Mouse (Mus musculus) small intestine, adult 2 months (tissue): ENCODE measurements around the gene Slc17a7. TPM values are rescaled to one million over a fixed set of nuclear protein-coding genes. Genes with fewer than 3 reads are reported as not detected.

Experiments
- H3K27ac ChIP-seq: fragments of 200-500 bp; 2 replicates; pipeline ENCODE4 v1.5.1; 2012; ENCODE audit warnings: low read depth, low read length, control low read depth, inconsistent platforms; ENCODE audit not compliant: insufficient read depth
- H3K27me3 ChIP-seq: fragments of 200-500 bp; 2 replicates; pipeline ENCODE4 v1.6.1; 2012; ENCODE audit warnings: mild to moderate bottlenecking, moderate library complexity, low read length, inconsistent platforms; ENCODE audit not compliant: control insufficient read depth, insufficient read depth
- H3K36me3 ChIP-seq: fragments of 200-500 bp; 2 replicates; pipeline ENCODE4 v1.6.1; 2012; ENCODE audit warnings: mild to moderate bottlenecking, low read length, control low read depth, inconsistent platforms; ENCODE audit not compliant: control insufficient read depth, insufficient read depth
- H3K4me1 ChIP-seq: fragments of 200-500 bp; 2 replicates; pipeline ENCODE4 v1.6.1; 2012; ENCODE audit warnings: low read length, inconsistent platforms, mixed read lengths; ENCODE audit not compliant: control insufficient read depth, insufficient read depth, insufficient read length
- H3K4me3 ChIP-seq: fragments of 200-500 bp; 2 replicates; pipeline ENCODE4 v1.5.1; 2012; ENCODE audit warnings: low read depth, mild to moderate bottlenecking, control low read depth, inconsistent platforms, low read length, moderate library complexity
- CTCF ChIP-seq: fragments of 200-500 bp; IDR thresholded peaks from 2 replicates; pipeline ENCODE4 v1.5.1; 2012; ENCODE audit warnings: low read depth, mild to moderate bottlenecking, control low read depth, inconsistent platforms, low read length, moderate library complexity, mixed read lengths; ENCODE audit not compliant: insufficient replicate concordance, insufficient read length; ENCODE audit errors: extremely low read depth
- POLR2A ChIP-seq: fragments of 200-500 bp; IDR thresholded peaks from 2 replicates; pipeline ENCODE4 v1.6.1; 2012; ENCODE audit warnings: low read depth, mild to moderate bottlenecking, control low read depth, inconsistent platforms, low read length, moderate library complexity
- WGBS: fragments of 180-500 bp; shearing (Covaris S2); methylation state at CpG from one replicate; pipeline ENCODE4 v1.1.7; 2018; 5-methylcytosine and 5-hydroxymethylcytosine counted together
- polyA plus RNA-seq: library from polyadenylated mRNA; depleted of rRNA; stranded (reverse); fragments of >200 nt; gene quantifications from 2 replicates; pipeline ENCODE4 v1.2.3, GENCODE M21; 2012

The Slc17a7 gene
- polyA plus RNA-seq, 1 experiment: 0.09 TPM

GRCm38 (mm10) chr7:45182606-45183005 lies 18.9 kb downstream of the Slc17a7 start:
- H3K27ac ChIP-seq: no peak overlapping the region
- WGBS: 20% methylated on average over 11 of the region's 11 CpGs
- peak overlapping the region; percentile 40 for H3K4me3 ChIP-seq
- H3K36me3 ChIP-seq: no peaks in the 10 kb centered on the region
- H3K4me1 ChIP-seq: peaks cover 10% of the 10 kb centered on the region
- TF ChIP-seq CTCF (no peak), POLR2A (no peak)
- peaks cover 42% of the 10 kb centered on the region for H3K27me3 ChIP-seq

GRCm38 (mm10) chr7:45183672-45184071 lies 19.9 kb downstream of the Slc17a7 start:
- no peak overlapping the region for H3K27ac ChIP-seq
- H3K27me3 ChIP-seq: peaks cover 32% of the 10 kb centered on the region
- WGBS: 68% methylated on average over 7 of the region's 7 CpGs
- H3K4me1 ChIP-seq: peaks cover 10% of the 10 kb centered on the region
- H3K4me3 ChIP-seq: no peak overlapping the region
- TF ChIP-seq POLR2A: no peak
- TF ChIP-seq CTCF: no peak
- no peaks in the 10 kb centered on the region for H3K36me3 ChIP-seq

- no peak for TF ChIP-seq CTCF
- TF ChIP-seq POLR2A: no peak
- Histone ChIP-seq H3K27ac (no peak overlapping the region), H3K27me3 (peaks cover 28% of the 10 kb centered on the region), H3K4me1 (peaks cover 10% of the 10 kb centered on the region), H3K36me3 (no peaks in the 10 kb centered on the region), H3K4me3 (no peak overlapping the region)
- 74% methylated on average over 7 of the region's 7 CpGs for WGBS
These were observed 22.2 kb downstream of the Slc17a7 start for GRCm38 (mm10) chr7:45185921-45186320.

GRCm38 (mm10) chr7:45189600-45189999 lies 25.9 kb downstream of the Slc17a7 start:
- TF ChIP-seq POLR2A (no peak), CTCF (no peak)
- no peaks in the 10 kb centered on the region for H3K36me3 ChIP-seq
- peaks cover 13% of the 10 kb centered on the region for H3K27me3 ChIP-seq
- no peaks in the 10 kb centered on the region for H3K4me1 ChIP-seq
- WGBS: 56% methylated on average over 16 of the region's 16 CpGs
- no peak overlapping the region for H3K4me3 ChIP-seq
- no peak overlapping the region for H3K27ac ChIP-seq

DNA sequence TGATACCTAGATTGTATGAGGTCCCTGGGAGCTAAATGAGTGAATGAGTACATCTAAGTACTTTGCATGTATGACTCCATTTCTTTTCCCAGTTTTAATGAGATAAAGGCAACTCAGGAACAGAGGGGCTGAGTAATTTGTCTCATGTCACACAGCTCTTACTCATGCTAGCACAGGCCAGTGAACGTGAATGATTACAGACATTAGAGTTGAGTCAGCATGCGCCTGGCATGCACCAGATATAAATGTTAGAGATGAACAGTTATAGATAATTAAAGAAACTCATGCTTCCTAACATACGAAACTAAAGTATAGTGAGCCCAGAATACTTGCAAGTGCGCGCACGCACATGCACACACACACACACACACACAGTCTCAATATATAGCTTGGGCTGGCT lies 26.4 kb downstream of the Slc17a7 start:
- WGBS: 86% methylated on average over 6 of the region's 6 CpGs
- Histone ChIP-seq H3K4me3 (no peak overlapping the region), H3K36me3 (no peaks in the 10 kb centered on the region), H3K4me1 (no peaks in the 10 kb centered on the region), H3K27me3 (peaks cover 9% of the 10 kb centered on the region), H3K27ac (no peak overlapping the region)
- no peak for TF ChIP-seq CTCF
- no peak for TF ChIP-seq POLR2A

GRCm38 (mm10) chr7:45191161-45191560 lies 27.4 kb downstream of the Slc17a7 start:
- Histone ChIP-seq H3K27me3 (0 out of 2 replicates have a peak, but pooled peaks cover 3% of the 10 kb centered on the region), H3K36me3 (no peaks in the 10 kb centered on the region), H3K27ac (no peak overlapping the region), H3K4me3 (no peak overlapping the region), H3K4me1 (no peaks in the 10 kb centered on the region)
- no peak for TF ChIP-seq POLR2A
- no peak for TF ChIP-seq CTCF
- 56% methylated on average over 2 of the region's 2 CpGs for whole genome bisulfite sequencing

DNA sequence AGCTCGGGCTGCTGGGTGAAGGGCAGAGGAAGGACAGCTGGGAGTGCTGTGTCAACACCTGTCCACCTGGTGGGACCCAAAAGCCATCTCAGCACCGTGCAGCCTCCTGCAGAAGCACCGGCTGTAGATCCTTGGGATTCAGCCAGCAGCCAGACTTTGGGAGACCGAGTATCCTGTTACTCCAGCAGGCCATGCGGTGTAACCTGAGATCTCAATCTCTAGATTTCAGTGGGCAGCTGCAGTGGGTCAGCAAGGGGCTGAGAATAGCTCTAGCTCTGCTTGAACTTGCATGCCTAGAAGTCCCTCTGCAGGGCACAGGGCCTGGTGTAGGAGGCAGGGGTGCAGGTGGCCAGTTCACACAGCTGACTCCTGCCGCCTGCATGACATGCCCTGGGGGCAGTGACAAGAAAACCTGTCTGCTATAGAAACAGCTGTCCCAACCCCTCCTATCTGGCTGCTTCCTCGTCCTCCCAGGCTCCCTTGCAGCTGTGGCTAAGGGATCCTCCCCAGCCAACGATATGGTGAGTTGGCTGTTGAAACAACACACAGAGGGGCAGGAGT lies 28.1 kb downstream of the Slc17a7 start:
- no peaks in the 10 kb centered on the region for H3K36me3 ChIP-seq
- H3K4me1 ChIP-seq: no peaks in the 10 kb centered on the region
- TF ChIP-seq POLR2A (no peak), CTCF (no peak)
- no peak overlapping the region for H3K27ac ChIP-seq
- WGBS: 24% methylated on average over 8 of the region's 8 CpGs
- H3K27me3 ChIP-seq: 0 out of 2 replicates have a peak, but pooled peaks cover 3% of the 10 kb centered on the region
- H3K4me3 ChIP-seq: no peak overlapping the region
